Mouse (Mus musculus) adrenal gland (tissue): Measurements from ENCODE around the gene Rpl22.

Experiments used
- intact Hi-C: fragments of 180-260 bp; cut with DNase I; formaldehyde crosslinking; loops from one replicate; pipeline ENCODE4 v1.15.1; 2025

Gene Rpl22

DNA sequence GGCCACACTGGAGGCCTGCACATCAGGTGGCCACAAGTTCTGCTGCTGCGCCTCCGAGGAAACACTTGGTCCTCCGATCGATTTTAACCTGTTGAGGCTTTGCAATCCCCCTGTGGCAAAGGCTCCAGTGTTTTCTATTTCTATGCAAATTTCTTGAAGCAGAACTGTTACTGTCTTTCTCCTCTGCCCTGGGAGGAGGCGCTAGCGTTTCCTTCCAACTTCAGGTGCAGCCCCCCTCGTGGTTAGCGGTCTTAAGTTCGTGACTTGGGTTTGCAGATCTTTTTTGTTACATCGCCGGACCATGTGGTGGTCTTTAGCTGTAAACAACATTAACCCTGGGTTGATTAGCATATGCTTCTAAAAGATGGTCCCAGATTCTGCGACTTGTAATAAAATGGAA is 8.0 kb downstream of the Rpl22 start:
- intact Hi-C loops, result loop anchor here (2.0 kb wide), 1 partner anchor 101 kb away; no protein-coding TSS in a partner anchor

DNA sequence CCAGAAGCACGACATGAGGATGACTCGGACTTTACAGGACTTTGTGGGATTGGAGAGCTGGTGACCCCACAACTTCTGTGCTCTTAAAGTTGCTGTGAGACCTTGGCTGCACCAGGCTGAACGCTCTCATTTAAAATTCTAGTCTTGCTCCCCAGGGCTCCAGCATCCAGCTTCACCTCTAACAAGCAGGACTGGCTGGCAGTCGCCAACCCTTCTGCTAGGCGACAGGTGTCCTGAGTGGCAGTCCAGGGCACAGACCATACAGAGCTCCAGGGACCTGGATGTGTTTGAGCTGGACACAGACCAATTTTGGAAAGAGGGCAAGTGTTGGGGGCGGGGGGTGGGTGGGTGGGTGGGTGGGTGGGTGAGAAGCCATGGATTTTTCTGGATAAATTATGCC is 12.2 kb downstream of the Rpl22 start:
- intact Hi-C loops, result no loop called here

DNA sequence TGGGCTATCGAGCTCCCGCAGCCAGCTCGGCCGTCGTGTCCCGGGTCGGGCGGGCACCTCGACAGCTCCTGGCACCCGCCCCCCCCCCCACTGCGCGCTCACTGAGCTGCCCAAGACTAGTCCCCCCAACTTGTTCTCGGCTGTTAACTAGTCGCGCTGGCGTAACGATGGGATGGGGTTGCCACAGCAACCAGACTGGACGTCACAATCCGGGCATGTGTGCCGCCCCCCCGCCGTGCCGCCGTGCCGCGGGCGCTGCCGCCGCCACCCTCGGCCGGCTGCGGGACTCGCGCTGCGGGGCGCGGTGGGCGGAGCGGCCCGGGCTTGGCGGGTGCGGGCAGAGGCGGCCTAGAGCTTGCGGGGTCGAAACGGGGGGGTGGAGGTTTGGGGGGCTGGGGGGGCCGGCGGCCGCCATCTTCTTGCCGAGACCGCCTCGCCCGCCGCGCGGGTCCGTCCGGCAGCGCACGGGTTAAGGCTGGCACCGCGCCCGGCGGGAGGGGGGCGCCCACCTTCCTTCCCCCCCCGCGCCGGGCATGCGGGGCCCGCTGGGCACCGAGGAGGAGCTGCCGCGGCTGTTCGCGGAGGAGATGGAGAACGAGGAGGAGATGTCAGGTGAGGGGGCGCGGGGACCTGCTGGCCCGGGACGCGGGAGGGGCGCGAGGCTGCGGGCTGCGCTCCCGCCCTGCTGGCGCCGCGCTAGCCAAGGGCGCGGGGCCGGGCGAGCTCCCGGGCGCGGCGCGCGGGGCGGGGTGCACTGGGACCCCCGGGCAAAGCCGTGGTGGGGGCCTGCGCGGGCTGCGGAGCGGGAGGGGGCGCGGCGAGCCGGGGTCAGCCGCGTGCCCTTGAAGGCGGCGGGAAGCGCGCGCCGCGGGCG is 13.1 kb downstream of the Rpl22 start, which contains the start of gene Chd5:
TSS of gene Chd5 (plus strand) at position 233 of the 874 bp plus-strand sequence.
- intact Hi-C loops, result no loop called here

GRCm38 (mm10) chr4:152339293-152339790 is 13.8 kb downstream of the Rpl22 start:
- intact Hi-C loops, result no loop called here

DNA sequence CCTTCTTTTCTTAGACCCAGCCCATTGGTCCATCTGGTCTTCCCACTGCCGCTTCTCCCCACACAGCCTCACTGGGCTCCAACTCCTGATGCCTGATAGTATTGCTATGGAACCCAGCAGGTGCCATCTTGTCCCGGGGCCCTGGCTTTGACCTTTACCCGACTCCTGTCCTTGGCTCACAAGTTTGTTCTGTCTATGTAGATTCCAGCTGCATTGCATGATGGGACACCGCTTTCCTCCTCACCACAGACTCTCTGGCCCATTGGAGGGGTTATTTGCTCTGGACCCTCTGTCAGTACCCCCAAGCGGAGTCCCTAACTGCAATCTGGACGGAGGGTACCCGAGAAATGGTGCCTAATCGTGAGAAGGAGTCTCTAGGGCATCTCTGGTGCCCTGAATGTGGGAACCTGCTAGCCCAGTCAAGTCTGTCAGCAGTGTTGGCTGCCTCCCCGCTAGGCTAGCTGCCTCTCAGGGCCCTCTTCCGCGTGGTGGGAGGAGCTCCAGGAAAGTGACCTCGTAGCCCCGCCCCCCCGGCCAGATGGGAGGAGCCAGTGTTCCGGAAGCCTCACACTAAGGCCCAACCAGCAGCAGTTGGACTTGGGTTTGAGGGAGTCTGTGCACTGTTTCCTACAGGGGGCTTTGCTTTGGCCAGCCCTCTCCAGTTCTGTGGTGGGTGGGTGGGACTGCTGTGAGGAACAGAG is 15.2 kb downstream of the Rpl22 start:
- intact Hi-C loops, result no loop called here

- intact Hi-C loops, result no loop called here
Measured at GRCm38 (mm10) chr4:152343296-152343695, 17.8 kb downstream of the Rpl22 start.

- intact Hi-C loops, result no loop called here
Measured at GRCm38 (mm10) chr4:152344651-152345050, 19.1 kb downstream of the Rpl22 start.

DNA sequence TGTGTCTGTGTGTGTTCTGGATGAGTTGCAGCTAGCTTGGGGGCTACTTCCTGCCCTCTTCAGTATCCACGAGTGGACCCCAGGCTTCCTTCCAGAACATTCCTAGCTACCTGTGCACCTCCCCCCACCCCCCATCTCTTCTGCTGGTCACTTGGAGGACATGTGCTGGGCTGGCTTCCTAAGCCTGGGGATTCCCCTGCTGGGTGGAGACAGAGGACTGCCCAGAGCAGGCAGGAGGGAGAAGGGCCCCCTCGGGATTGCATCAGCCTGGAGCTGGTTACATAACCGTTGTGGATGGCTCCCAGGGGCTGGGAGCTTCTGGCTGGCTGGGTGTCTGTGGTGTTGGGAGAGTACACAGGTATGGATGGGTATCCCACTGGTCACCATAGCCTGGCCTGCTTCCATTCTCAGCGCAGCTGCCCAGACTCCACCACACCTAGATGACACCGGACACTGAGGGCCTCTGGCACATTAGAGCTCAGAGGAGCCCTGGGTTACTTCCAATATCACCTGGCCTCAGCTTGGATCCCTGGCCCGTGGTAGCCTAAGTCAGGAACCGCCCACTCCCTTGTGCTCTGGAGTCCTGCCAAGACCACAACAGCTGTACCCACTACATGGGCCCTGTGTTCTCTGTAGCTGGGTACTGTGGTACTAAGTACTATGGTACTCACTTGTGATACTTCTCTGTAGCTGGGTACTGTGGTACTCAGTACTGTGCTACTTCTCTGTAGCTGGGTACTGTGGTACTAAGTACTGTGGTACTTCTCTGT is 19.8 kb downstream of the Rpl22 start:
- intact Hi-C loops, result no loop called here

DNA sequence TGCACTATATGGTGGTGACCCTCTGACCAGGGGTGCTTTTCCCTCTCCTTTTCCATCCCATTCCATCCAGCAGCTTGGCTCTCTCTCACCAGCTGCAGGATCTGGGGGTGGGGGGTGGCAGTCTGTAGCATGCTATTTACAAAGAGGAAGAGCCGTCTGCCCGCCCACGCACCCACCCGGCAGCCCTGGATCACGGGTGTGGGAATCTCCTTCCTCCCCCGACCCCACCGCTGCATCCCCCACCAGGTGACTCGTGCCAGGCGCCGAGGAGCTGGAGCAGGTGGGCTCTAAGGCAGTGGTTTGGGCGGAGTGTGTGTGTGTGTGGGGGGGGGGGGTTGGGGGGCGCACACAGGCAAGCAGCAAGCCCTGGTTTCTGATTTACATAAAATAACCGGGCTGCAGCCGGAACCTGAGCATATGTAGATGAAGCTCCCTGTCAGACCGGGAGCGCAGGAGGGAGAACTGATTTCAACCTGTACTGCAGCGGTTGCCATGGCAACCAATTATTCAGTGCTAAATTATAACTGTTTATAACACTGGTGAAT is 24.4 kb downstream of the Rpl22 start:
- intact Hi-C loops, result no loop called here

GRCm38 (mm10) chr4:152350722-152351421 is 25.3 kb downstream of the Rpl22 start:
- intact Hi-C loops, result no loop called here

DNA sequence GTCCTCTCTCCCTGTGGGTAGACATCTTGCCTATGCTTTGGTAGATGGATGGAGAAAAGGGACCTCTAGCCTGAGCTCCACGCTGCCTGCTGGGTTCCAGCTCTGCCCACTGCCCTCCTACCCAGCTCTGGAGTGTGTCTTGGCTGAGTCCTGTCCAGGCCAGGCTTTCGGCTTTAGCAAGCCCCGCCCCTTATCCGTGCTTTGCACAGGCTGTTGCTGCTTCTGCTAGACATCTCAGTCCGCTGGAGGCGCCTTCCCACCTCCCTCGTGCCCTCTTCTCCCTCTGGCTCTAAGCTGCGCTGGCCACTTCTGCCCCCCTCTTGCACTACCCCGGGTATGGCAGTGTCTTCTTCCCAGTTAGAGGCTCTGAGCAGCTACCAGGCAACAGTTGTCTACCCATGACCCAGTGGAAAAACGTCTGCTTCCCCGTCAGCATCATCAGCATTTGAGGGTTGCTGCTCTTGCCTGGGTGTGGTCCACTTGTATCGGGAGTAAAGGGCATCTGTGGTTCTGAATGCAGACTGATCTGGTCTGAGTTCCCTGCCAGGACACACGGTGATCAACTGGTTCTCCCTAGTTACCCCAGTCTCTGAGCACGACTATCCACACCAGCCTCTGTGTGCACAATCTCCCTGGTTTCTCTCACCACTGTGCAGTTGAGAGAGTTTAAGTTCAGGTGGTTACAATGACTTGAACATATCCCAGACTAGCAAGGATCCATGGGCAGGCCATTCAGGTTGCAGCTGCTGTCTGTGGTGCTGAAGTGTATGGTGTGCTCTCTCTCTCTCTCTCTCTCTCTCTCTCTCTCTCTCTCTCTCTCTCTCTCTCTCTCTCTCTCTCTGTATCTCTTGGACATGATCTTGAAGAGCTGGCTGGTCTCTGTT is 26.1 kb downstream of the Rpl22 start:
- intact Hi-C loops, result no loop called here

DNA sequence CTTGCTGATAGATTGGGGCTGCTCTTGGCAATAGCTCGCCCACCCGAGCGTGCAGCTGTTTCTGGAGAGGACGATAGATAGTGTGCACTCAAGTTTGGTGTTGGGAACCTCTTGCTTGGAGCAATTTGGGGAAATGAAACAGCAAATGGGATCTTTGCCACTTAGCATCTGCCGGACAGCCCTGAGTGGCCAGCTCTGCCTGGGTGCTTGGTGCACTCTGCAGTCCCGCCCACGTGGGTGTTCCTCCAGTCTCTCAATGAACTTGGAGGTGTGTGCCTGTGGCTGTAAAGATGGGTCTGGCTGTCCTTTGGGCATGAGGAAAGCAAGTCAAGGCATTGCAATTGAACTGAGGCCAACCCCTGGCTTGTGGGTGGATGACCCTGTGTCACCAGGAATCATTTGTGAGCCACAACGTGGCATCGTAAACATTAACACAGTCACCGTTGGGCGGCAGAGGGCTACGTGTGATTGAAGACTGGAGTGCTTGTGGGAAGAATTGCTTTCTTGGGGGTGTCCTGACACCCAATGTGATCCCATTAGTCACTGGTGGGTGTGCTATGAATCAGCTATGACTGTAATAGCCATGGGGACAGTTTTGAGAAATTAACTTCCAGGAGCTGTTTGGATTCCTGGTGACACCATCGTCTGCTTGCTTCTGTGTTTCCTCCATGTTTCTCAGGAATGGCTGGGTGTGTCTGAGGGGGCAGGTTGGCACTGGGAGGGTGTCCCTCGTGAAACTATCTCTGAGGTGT is 28.5 kb downstream of the Rpl22 start:
- intact Hi-C loops, result no loop called here

GRCm38 (mm10) chr4:152355672-152356071 is 30.1 kb downstream of the Rpl22 start:
- intact Hi-C loops, result no loop called here

DNA sequence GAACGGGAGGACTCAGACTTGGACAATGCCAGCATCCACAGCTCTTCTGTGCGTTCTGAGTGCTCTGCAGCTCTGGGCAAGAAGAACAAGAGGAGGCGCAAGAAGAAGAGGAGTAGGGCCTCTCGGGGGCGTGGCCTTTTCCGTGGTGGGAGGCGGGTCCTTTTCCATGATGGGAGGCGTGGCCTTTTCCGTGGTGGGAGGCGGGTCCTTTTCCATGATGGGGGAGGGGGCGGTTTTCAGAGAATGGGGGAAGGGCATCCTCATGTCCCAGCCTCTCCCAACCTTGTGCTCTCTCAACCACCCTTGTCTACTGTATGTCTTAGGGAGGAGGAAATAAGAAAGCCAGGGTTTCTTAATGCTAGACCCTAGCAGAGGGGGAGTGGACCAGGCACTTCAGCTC is 34.2 kb downstream of the Rpl22 start:
- intact Hi-C loops, result no loop called here

DNA sequence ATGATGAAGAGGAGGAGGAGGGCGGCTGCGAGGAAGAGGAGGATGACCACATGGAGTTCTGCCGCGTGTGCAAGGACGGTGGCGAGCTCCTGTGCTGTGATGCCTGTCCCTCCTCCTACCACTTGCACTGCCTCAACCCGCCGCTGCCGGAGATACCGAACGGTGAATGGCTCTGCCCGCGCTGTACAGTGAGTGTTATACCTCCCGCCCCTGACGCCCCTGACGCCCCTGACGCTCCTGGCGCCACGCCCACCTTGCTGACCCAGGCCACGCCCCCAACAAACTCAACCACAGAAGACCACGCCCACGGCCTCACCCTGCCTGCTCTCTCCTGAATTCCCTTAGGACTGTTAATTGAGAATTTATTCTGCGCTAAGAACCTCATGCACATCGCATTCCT is 35.3 kb downstream of the Rpl22 start:
- intact Hi-C loops, result no loop called here

GRCm38 (mm10) chr4:152362180-152362579 is 36.6 kb downstream of the Rpl22 start:
- intact Hi-C loops, result no loop called here

DNA sequence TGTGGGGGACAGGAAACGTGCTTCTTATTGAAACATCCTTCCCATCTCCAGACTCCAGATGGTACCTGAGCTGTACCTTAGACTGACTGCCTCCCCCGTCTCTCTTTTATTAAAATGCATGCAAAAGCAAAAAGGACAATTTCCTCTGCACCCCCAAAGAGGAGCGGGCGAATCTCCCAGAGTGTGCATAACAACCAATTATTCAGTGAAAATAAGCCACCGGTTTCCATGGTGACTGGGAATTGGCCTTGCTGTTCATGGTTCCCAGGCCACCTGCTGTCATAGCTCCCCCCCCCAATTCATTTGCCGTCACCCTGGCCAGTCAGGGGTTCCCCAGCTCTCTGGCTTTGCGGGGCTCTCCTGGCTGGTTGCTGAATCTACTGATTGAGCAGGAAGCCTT is 39.7 kb downstream of the Rpl22 start:
- intact Hi-C loops, result no loop called here

DNA sequence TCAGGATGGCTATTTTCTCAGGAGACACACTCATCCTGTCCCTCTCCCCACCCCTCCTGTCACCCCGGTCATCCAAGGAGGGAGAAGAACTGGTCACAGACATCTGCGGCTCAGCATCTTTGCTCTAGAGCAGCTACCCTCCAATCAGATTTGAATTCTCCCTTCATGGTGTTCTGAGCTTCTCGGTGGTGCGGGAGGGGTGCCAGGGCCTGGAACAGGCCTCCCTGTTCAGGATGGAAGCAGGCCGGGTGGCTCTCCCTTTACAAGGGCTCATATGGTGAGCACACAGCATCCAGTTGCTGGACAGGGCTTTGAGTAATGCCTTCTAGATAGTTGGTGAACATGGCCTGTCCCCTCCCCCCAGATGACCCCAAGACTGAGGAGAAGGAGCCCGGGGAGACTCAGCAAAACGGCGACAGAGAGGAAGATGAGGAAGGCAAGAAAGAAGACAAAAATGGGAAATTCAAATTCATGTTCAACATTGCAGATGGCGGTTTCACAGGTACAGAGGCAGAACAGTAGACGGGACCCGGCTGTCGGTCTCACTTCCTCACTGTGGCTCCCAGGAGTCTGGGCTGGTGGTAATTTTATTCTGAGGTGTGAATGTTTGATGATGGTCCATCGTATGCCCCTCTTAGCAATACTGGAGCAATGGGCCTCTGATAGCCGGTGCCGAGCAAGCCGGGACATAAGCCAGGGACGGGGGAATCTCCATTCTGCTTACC is 57.1 kb downstream of the Rpl22 start:
- intact Hi-C loops, result no loop called here
